Mouse (Mus musculus): ENCODE measurements around the gene Fam213a. TPM values are rescaled to one million over a fixed set of nuclear protein-coding genes. Genes with fewer than 3 reads are reported as not detected.
A peak's percentile ranks its signal among the peaks of the same experiment; 100 is the strongest.

Fam213a gene
- polyA plus RNA-seq, 1 experiment from 2014 or later, result 96.8 TPM

DNA sequence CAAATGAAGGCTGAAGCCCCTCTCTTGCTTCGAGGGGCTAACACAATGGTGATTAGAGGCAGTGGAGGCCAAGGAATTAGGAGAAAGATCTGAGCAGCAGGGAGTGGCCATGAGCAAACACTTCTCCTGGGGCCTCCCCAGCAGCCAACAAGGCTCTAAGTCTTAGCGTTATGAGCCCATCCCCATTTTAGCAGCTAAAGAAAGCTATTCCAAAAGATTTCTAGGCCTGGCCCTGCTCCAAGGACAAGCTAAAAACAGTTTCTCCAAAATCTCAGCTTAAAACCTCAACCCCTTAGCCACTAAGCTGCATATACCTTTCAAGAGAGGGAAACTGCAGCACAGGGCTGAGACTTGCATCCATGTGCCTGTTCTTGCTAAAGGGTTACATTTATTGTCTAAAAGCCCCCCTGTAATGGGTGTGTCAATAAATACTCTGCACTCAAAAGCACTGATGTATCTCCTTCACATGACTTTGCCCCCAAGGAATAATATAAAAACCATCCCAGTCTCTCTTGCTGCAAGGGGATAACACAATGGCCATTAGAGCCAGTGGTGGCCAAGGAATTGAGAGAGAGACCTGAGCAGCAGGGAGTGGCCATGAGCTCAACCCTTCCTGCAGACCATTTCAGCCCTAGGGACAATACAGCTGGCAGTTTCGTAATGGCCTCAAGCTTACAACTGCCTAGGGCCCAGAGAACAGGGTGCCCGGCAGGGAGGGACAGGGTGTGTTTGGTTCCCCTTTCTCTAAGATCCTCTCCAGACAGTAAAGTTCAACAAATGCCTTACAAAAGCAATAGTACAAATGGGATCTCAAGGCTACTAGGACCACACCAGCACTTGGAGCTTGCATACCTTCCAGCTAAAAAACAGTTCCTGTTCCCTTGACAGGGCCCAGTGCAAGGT is 55.3 kb downstream of the Fam213a start:
- Histone ChIP-seq H3K9me3 (replicated peaks) (no peaks in the 10 kb centered on the region), H3K4me2 (0 out of 2 replicates have a peak overlapping the region, but pooled peaks have one; percentile 21), H3K4me1 (peaks cover 90% of the 10 kb centered on the region), H3K27me3 (no peaks in the 10 kb centered on the region), H3K27ac (peak overlapping the region; percentile 91), H3K4me3 (replicated peaks) (no peak overlapping the region), H3K36me3 (no peaks in the 10 kb centered on the region), H3K9ac (0 out of 2 replicates have a peak overlapping the region, but pooled peaks have one; percentile 10)
- no peak for ATAC-seq (replicated peaks; ENCODE audit: low FRiP score)
- 24% methylated on average over 4 of the region's 4 CpGs for whole genome bisulfite sequencing

DNA sequence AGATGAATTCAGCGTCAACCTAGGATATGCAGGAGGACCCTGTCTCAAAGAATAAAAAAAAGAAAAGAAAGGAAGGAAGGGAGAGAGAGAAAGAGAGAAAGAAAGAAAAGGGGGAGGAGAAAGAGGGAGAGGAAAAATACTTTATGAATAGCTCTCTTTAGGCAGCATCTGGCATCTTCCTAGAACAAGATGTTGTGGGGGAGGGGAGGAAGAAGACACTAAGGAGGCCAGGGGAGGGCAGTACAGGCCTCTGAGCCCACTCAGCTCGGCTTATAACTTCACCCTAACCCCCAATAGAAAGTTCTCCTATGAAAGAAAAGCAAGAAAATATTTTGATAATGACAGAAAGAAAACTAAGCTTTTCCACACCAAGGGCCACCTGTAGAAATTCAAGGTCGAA is 56.0 kb downstream of the Fam213a start:
- H3K9me3 ChIP-seq (replicated peaks), result no peaks in the 10 kb centered on the region
- 0 out of 2 replicates have a peak overlapping the region, but pooled peaks have one; percentile 21 for H3K4me2 ChIP-seq
- peaks cover 89% of the 10 kb centered on the region for H3K4me1 ChIP-seq
- H3K36me3 ChIP-seq, result no peaks in the 10 kb centered on the region
- H3K9ac ChIP-seq, result 0 out of 2 replicates have a peak overlapping the region, but pooled peaks have one; percentile 10
- no peaks in the 10 kb centered on the region for H3K27me3 ChIP-seq
- H3K4me3 ChIP-seq (replicated peaks), result no peak overlapping the region
- WGBS, result 54% methylated on average over 3 of the region's 3 CpGs
- H3K27ac ChIP-seq, result peak overlapping the region; percentile 91
- no peak for ATAC-seq (replicated peaks; ENCODE audit: low FRiP score)

DNA sequence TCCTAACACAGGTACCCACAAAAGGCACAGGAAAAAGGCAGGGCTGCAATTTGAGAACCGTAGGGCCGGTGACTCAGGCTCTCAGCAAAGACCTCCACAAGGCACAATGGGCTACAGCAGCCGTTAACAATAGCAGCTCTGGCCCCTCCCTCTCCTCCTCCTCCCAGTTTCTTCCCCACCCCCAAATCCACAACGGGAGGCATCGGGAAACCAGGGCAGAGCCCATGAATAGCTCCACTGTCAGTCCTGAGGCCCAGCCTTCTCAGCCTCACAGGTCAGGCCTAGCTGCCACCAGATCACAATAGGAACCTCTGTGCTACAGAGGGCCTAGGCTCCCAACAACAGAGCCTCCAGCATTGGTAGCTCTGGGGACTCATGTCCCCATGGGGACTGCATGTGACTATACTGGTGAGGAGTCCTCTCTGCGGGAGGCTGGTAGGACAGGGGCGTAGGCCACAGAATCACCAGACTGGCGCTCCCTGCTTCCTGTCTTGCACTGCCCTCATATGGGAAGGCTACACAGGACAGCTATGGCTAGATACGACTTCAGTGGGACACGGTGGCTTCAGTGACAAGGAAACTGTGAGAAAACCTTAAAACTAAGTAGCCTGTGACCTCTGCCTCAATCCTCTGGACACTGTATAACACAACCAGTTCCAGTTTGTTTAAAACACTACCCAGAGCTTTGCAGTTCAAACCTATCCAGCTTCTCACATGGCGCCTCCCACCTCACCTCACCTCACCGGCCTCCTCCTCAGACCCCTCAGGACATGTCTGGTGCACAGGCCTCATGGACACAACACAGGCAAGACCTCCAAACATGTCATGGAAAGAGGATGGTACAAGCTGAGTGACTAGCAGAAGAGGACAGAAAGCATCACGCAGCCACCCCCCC is 57.1 kb downstream of the Fam213a start:
- no peaks in the 10 kb centered on the region for H3K27me3 ChIP-seq
- 27% methylated on average over 13 of the region's 13 CpGs for WGBS
- H3K9ac ChIP-seq, result 0 out of 2 replicates have a peak overlapping the region, but pooled peaks have one; percentile 8
- no peaks in the 10 kb centered on the region for H3K36me3 ChIP-seq
- peak overlapping the region; percentile 38 for H3K4me2 ChIP-seq
- H3K27ac ChIP-seq, result peak overlapping the region; percentile 91
- no peak overlapping the region for H3K4me3 ChIP-seq (replicated peaks)
- peak; percentile 78 for ATAC-seq (replicated peaks; ENCODE audit: low FRiP score)
- H3K9me3 ChIP-seq (replicated peaks), result no peaks in the 10 kb centered on the region
- H3K4me1 ChIP-seq, result peaks cover 86% of the 10 kb centered on the region

DNA sequence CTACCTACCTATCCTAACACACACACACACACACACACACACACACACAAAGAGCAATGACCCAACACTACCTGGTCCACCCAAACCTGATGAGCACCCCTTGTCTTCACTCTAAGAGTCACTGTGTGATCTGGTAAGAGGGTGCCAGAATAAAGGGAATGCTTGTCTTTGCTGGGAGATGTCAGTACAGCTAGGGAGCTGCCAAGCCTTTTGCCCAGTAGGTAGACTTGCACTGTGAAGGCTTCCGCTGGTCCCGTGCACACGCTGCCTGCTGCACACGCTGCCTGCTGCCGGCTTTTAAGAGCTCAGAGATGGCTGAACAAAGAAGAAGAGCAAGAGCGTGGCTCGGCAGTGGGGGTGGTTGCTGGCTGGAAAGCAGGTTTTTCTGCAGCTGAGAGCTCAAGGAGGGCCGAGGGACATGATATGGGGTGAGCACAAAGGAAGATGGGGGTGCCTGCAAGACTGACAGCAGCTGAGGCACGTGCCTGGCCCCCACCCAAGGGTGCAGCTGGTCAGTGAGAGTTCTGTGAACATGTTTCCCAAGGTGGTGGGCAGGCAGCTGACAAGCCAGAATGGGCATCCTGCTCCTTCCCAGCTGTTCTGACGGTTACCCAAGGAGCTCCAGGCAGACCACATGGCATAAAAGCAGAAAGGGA is 57.9 kb downstream of the Fam213a start:
- Histone ChIP-seq H3K4me1 (peaks cover 88% of the 10 kb centered on the region), H3K36me3 (no peaks in the 10 kb centered on the region), H3K4me2 (peak overlapping the region; percentile 38; the same call in 1 of the 2 replicates), H3K4me3 (replicated peaks) (no peak overlapping the region), H3K9me3 (replicated peaks) (no peaks in the 10 kb centered on the region), H3K27me3 (no peaks in the 10 kb centered on the region), H3K27ac (peak overlapping the region; percentile 91), H3K9ac (0 out of 2 replicates have a peak overlapping the region, but pooled peaks have one; percentile 7)
- 23% methylated on average over 10 of the region's 10 CpGs for WGBS
- ATAC-seq (replicated peaks; ENCODE audit: low FRiP score), result no peak; the same call in 1 of the 2 replicates

DNA sequence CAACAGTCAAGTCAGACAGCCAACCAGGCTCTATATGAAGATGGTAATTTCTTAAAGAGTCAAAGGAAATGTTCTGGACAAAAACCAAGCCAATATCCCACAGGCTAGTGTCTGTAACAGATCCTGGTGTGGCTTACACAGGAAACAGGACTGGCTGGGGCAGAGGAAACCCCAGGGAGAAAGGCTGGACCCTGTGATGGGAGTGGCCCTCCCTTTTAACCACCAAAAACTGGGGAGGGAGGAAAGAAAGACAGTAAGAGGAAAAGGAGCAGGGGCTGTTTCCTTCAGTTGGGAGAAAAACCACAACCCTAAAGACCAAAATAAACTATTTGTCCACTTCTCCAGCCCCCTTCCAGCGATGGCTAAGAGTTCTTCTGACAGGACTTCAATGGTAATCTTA is 58.4 kb downstream of the Fam213a start:
- Histone ChIP-seq H3K27me3 (no peaks in the 10 kb centered on the region), H3K36me3 (no peaks in the 10 kb centered on the region), H3K4me3 (replicated peaks) (no peak overlapping the region), H3K27ac (peak overlapping the region; percentile 91), H3K9me3 (replicated peaks) (no peaks in the 10 kb centered on the region), H3K4me2 (0 out of 2 replicates have a peak overlapping the region, but pooled peaks have one; percentile 38), H3K4me1 (peaks cover 90% of the 10 kb centered on the region), H3K9ac (no peak overlapping the region)
- 85% methylated on average over 1 of the region's 1 CpGs for WGBS
- no peak for ATAC-seq (replicated peaks; ENCODE audit: low FRiP score)

- no peaks in the 10 kb centered on the region for H3K9me3 ChIP-seq (replicated peaks)
- no peak overlapping the region for H3K4me2 ChIP-seq
- 0 out of 2 replicates have a peak overlapping the region, but pooled peaks have one; percentile 9 for H3K27ac ChIP-seq
- H3K4me1 ChIP-seq, result peaks cover 90% of the 10 kb centered on the region
- no peaks in the 10 kb centered on the region for H3K36me3 ChIP-seq
- WGBS, result 61% methylated on average over 5 of the region's 5 CpGs
- H3K9ac ChIP-seq, result no peak overlapping the region; the same call in 1 of the 2 replicates
- H3K27me3 ChIP-seq, result no peaks in the 10 kb centered on the region
- no peak overlapping the region for H3K4me3 ChIP-seq (replicated peaks)
- ATAC-seq (replicated peaks; ENCODE audit: low FRiP score), result no peak
Observed at GRCm38 (mm10) chr14:40953381-40953780, 60.2 kb downstream of the Fam213a start.

GRCm38 (mm10) chr14:40952715-40953114 is 60.9 kb downstream of the Fam213a start:
- ATAC-seq (replicated peaks; ENCODE audit: low FRiP score), result no peak
- Histone ChIP-seq H3K9me3 (replicated peaks) (no peaks in the 10 kb centered on the region), H3K27ac (no peak overlapping the region), H3K4me1 (peaks cover 90% of the 10 kb centered on the region), H3K4me3 (replicated peaks) (no peak overlapping the region), H3K27me3 (no peaks in the 10 kb centered on the region), H3K36me3 (no peaks in the 10 kb centered on the region), H3K4me2 (no peak overlapping the region), H3K9ac (no peak overlapping the region)
- 39% methylated on average over 2 of the region's 2 CpGs for WGBS

DNA sequence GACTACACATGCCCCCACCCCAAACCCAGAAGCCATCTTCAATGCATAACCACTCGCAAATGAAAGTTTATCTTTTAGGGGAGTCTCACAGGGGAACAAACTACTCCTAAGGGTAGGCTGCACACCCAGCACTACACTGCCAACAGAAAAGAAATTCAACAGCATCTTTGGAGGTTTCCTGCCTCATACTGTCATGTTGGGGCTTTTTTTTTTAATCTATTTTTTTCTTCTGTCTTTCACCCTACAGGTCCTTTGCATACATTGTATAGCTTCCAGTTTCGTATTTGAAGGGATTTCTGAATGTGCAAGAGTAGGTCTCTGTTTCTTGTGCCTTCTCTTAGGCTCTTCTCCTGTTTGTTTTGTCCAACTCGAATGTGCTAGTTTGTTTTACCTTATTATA is 61.3 kb downstream of the Fam213a start:
- Histone ChIP-seq H3K27me3 (no peaks in the 10 kb centered on the region), H3K27ac (no peak overlapping the region), H3K36me3 (no peaks in the 10 kb centered on the region), H3K4me1 (peaks cover 90% of the 10 kb centered on the region), H3K4me2 (no peak overlapping the region), H3K9ac (no peak overlapping the region), H3K9me3 (replicated peaks) (no peaks in the 10 kb centered on the region), H3K4me3 (replicated peaks) (no peak overlapping the region)
- ATAC-seq (replicated peaks; ENCODE audit: low FRiP score), result no peak
- 82% methylated on average over 3 of the region's 3 CpGs for WGBS

DNA sequence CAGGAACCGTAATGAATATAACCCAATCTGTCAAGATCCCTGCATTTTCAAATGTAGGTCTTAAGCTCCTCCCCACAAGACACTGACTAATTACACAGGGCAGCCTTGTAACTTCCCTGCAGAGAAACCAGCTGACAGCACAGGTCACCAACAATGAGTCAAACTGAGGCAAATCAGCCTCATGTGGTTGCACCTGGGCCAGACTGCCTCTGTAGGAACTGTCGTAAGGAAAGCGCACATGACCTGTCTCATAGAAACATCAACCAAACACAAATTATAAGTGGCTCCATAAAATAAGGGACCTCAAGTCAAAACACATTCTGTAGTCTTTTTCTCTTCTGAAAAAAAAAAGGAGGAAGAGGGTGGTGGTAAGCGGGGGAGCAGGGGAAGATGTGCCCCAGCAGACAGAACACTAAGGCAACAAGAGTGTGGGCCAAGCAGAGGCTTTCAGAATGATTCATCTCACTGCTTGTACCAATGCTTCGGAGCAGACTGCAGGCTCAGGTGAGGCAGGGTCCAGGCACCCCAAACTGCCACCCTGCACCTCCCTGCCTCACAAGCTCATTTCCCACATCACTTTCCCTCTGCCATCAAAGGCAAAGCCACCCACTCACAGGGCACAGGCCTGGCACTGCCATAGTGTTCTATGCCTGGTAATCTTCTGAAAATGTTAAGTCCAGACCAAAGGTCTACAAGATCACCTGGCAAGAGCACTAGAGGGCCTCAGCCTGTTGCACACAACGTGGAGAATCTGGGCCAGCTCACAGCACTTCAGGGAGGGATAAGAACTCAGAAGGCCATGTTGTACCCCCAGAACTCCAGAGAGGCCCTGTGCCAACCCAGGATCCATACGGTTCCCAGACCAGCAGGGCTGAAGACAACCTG is 63.6 kb downstream of the Fam213a start:
- 72% methylated on average over 7 of the region's 7 CpGs for WGBS
- H3K4me1 ChIP-seq, result peaks cover 68% of the 10 kb centered on the region
- H3K36me3 ChIP-seq, result peaks cover 14% of the 10 kb centered on the region; the same call in 1 of the 2 replicates
- H3K27ac ChIP-seq, result peak overlapping the region; percentile 41; the same call in 1 of the 2 replicates
- no peak overlapping the region for H3K9ac ChIP-seq
- no peak overlapping the region for H3K4me2 ChIP-seq
- H3K9me3 ChIP-seq (replicated peaks), result no peaks in the 10 kb centered on the region
- no peak overlapping the region for H3K4me3 ChIP-seq (replicated peaks)
- no peaks in the 10 kb centered on the region for H3K27me3 ChIP-seq
- no peak for ATAC-seq (replicated peaks; ENCODE audit: low FRiP score)

- Histone ChIP-seq H3K4me2 (no peak overlapping the region), H3K36me3 (peaks cover 18% of the 10 kb centered on the region; the same call in 1 of the 2 replicates), H3K27ac (peak overlapping the region; percentile 75), H3K9me3 (replicated peaks) (no peaks in the 10 kb centered on the region), H3K9ac (no peak overlapping the region), H3K27me3 (no peaks in the 10 kb centered on the region), H3K4me1 (peaks cover 60% of the 10 kb centered on the region), H3K4me3 (replicated peaks) (no peak overlapping the region)
- ATAC-seq (replicated peaks; ENCODE audit: low FRiP score), result no peak
- whole genome bisulfite sequencing, result 27% methylated on average over 3 of the region's 3 CpGs
Observed at GRCm38 (mm10) chr14:40949047-40949446, 64.5 kb downstream of the Fam213a start.
